Comparison of ENCODE assay signal across 8 mouse cellular contexts in the genomic region with DNA sequence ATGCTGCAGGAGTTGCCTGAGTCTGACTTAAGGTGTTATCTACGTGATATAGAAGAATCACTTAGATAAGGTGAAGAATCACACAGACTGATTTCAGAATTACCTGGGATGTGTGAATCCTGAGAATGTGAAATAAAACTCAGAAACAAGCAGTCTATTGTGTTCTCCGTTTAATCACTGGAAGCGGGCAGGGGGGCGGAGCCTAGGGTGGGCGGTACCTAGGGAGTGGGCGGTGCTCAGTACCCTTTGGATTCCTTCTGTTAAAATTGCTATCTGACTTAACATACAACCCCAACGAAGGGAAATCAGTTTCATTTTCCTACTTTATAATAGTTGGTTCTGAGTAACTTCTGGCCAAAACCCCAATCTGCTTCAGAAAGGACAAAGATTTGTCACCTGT. TPM values are rescaled to one million over a fixed set of nuclear protein-coding genes. Genes with fewer than 3 reads are reported as not detected.
DNase-seq lines count a peak whose midpoint lies in the region; ATAC-seq and TF ChIP-seq lines count a peak whose summit lies in the region.

No protein-coding gene starts in this region.

- intact Hi-C loops in left cerebral cortex, adult 2 months (cut with DNase I) = loop anchor here (5.0 kb wide), 3 partner anchors 67 to 502 kb away; a partner anchor contains a TSS

- TF ChIP-seq CTCF in kidney, adult 2 months (conservative IDR thresholded peaks at IDR 0.05; ENCODE audit: insufficient read depth, insufficient read length, low read depth, low read length) = no peak
- no peak for TF ChIP-seq CTCF in left cerebral cortex, adult 2 months (IDR thresholded peaks at IDR 0.05)

- no peak overlapping the region for H3K4me3 ChIP-seq in forebrain, embryonic 13.5 days
- no peak overlapping the region for H3K4me3 ChIP-seq in kidney, adult 2 months (ENCODE audit: insufficient read depth, low read depth, low read length)
- peak overlapping the region; percentile 32 for H3K4me3 ChIP-seq in lung, embryonic 16.5 days (ENCODE audit: low read length)
- no peak overlapping the region for H3K4me3 ChIP-seq in left cerebral cortex, adult 2 months

- H3K27me3 ChIP-seq in forebrain, embryonic 13.5 days = peaks cover 11% of the 10 kb centered on the region; the same call in 1 of the 2 replicates
- H3K27me3 ChIP-seq in kidney, adult 2 months (replicated peaks; ENCODE audit: control insufficient read depth, insufficient read depth, low read length) = no peaks in the 10 kb centered on the region
- H3K27me3 ChIP-seq in lung, embryonic 16.5 days (ENCODE audit: control insufficient read depth, insufficient read depth, low read depth, low read length) = no peaks in the 10 kb centered on the region; the same call in 1 of the 2 replicates

- no peaks in the 10 kb centered on the region for H3K4me1 ChIP-seq in forebrain, embryonic 13.5 days
- H3K4me1 ChIP-seq in kidney, adult 2 months (ENCODE audit: control insufficient read depth, insufficient read depth, low read length) = peaks cover 11% of the 10 kb centered on the region
- peaks cover 21% of the 10 kb centered on the region; the same call in 1 of the 2 replicates for H3K4me1 ChIP-seq in lung, embryonic 16.5 days (replicated peaks; ENCODE audit: control insufficient read depth, insufficient read depth, low read length)

- WGBS in forebrain, embryonic 13.5 days = 8% methylated on average over 7 of the region's 7 CpGs
- 25% methylated on average over 7 of the region's 7 CpGs for WGBS in kidney, adult 2 months
- 6% methylated on average over 7 of the region's 7 CpGs for WGBS in lung, embryonic 16.5 days

- ATAC-seq in CD4-positive, CD25-positive, alpha-beta regulatory T cell, adult 4 months = peak; percentile 36
- no peak for ATAC-seq in forebrain, embryonic 13.5 days
- ATAC-seq in lung, embryonic 16.5 days (ENCODE audit: low read depth) = 0 out of 2 replicates have a peak, but pooled peaks have one; percentile 27

- no peaks in the 10 kb centered on the region for H3K36me3 ChIP-seq in forebrain, embryonic 13.5 days (ENCODE audit: poor library complexity, severe bottlenecking)
- no peaks in the 10 kb centered on the region for H3K36me3 ChIP-seq in kidney, adult 2 months (ENCODE audit: control insufficient read depth, insufficient read depth, low read length)
- no peaks in the 10 kb centered on the region for H3K36me3 ChIP-seq in lung, embryonic 16.5 days (ENCODE audit: control insufficient read depth, insufficient read depth, low read length)

- no peak for TF ChIP-seq POLR2A in kidney, adult 2 months (IDR thresholded peaks at IDR 0.05; ENCODE audit: low read depth, low read length)

- H3K27ac ChIP-seq in forebrain, embryonic 13.5 days = no peak overlapping the region
- no peak overlapping the region for H3K27ac ChIP-seq in kidney, adult 2 months (ENCODE audit: insufficient read depth, low read depth, low read length)
- H3K27ac ChIP-seq in lung, embryonic 16.5 days (ENCODE audit: low read length) = no peak overlapping the region
- no peak overlapping the region for H3K27ac ChIP-seq in left cerebral cortex, adult 2 months

- no peaks in the 10 kb centered on the region for H3K9me3 ChIP-seq in forebrain, embryonic 13.5 days (replicated peaks)
- no peaks in the 10 kb centered on the region for H3K9me3 ChIP-seq in lung, embryonic 16.5 days (ENCODE audit: control insufficient read depth, low read length)

- no peak overlapping the region for H3K9ac ChIP-seq in forebrain, embryonic 13.5 days
- H3K9ac ChIP-seq in lung, embryonic 16.5 days (ENCODE audit: low read length) = peak overlapping the region; percentile 43

- peak overlapping the region; percentile 25; the same call in 1 of the 2 replicates for H3K4me2 ChIP-seq in forebrain, embryonic 13.5 days
- H3K4me2 ChIP-seq in lung, embryonic 16.5 days (ENCODE audit: low read depth, low read length) = peak overlapping the region; percentile 59

- peak; percentile 47 for DNase-seq in T-cell, adult 2 months (ENCODE audit: low spot score)
- DNase-seq in kidney, adult 2 months = peak; percentile 71
- peak; percentile 51 for DNase-seq in thymus, postnatal 0 days (ENCODE audit: low spot score)
- no peak for DNase-seq in frontal cortex, postnatal 14 days (ENCODE audit: low spot score in 2 of 2)
- no peak for DNase-seq in left cerebral cortex, adult 2 months (ENCODE audit: extremely low spot score in 1 of 2, low spot score in 2 of 2)

RNA-seq across cellular contexts. Expression of a gene that starts 2.2 kb away (rescaled TPM):
- polyA plus RNA-seq in CD4-positive, CD25-positive, alpha-beta regulatory T cell, adult 4 months (2017; shearing (Covaris generic)) = 100 to 1,000 TPM; 130 to 142 TPM
- 7.3 and 9.7 TPM in 2 replicates for polyA plus RNA-seq in forebrain, embryonic 13.5 days (2015; fragmentation: Nextera tagmentation; extraction: Ambion mirVana)
- polyA plus RNA-seq in kidney, adult 2 months (2012; rRNA removed) = 41.3 and 44.6 TPM in 2 replicates
- 13.2 and 14.6 TPM in 2 replicates for polyA plus RNA-seq in lung, embryonic 16.5 days (2015; fragmentation: Nextera tagmentation; extraction: Ambion mirVana)
- polyA plus RNA-seq in thymus, postnatal 0 days (2015; fragmentation: Nextera tagmentation; extraction: Ambion mirVana) = 9.3 and 11.6 TPM in 2 replicates
- 10 to 100 TPM; 16.8 to 17.5 TPM for total RNA-seq in left cerebral cortex, adult 2 months (2021)

Comparison
In these comparisons a context has a peak if more than half of its experiments do, and no peak if none do; other contexts are left out.
1. DNase-seq: peak in T-cell, adult 2 months (single experiment), kidney, adult 2 months (single experiment) and thymus, postnatal 0 days (single experiment); none in frontal cortex, postnatal 14 days (0 of 2) and left cerebral cortex, adult 2 months (0 of 2).